Mouse (Mus musculus) heart, embryonic 14.5 days (tissue): Measurements from ENCODE around the gene Rgs19. TPM values are rescaled to one million over a fixed set of nuclear protein-coding genes. Genes with fewer than 3 reads are reported as not detected.

Experiments
- ATAC-seq: fragments of 200-750 bp; cut with Nextera tagmentation; 2 replicates; pipeline ENCODE4 v1.8.0; 2017; ENCODE audit warnings: low read depth, moderate TSS enrichment; ENCODE audit not compliant: insufficient number of reproducible peaks, insufficient read depth, low FRiP score
- H3K27ac ChIP-seq, 2 experiments: fragments of 200-500 bp in 1 of 2; fragments of 300-500 bp in 1 of 2; sonication (generic) in 1 of 2; replicated peaks in 1 of 2; 2 replicates each; pipeline ENCODE4 v1.5.1; 2012 to 2014; ENCODE audit warnings: low read depth in 2 of 2, low read length in 2 of 2, control low read depth in 1 of 2, mild to moderate bottlenecking in 1 of 2, mixed read lengths in 1 of 2; ENCODE audit not compliant: control insufficient read depth in 1 of 2, insufficient read depth in 1 of 2
- H3K27me3 ChIP-seq: fragments of 300-500 bp; sonication (generic); 2 replicates; pipeline ENCODE4 v1.6.1; 2014; ENCODE audit warnings: mild to moderate bottlenecking, low read length, control low read depth; ENCODE audit not compliant: control insufficient read depth, insufficient read depth
- H3K36me3 ChIP-seq: fragments of 300-500 bp; sonication (generic); 2 replicates; pipeline ENCODE4 v1.6.1; 2014; ENCODE audit warnings: mild to moderate bottlenecking, control low read depth, low read length, mixed read lengths; ENCODE audit not compliant: control insufficient read depth, insufficient read depth
- H3K4me1 ChIP-seq, 2 experiments: fragments of 200-500 bp in 1 of 2; fragments of 300-500 bp in 1 of 2; sonication (generic) in 1 of 2; 2 replicates each; pipeline ENCODE4 v1.6.1; 2012 to 2014; ENCODE audit warnings: low read length in 2 of 2, control low read depth in 1 of 2, mixed read lengths in 1 of 2; ENCODE audit not compliant: control insufficient read depth in 2 of 2, insufficient read depth in 2 of 2
- H3K4me2 ChIP-seq: fragments of 300-500 bp; sonication (generic); 2 replicates; pipeline ENCODE4 v1.6.1; 2014; ENCODE audit warnings: mild to moderate bottlenecking, low read length
- H3K4me3 ChIP-seq, 2 experiments: fragments of 200-500 bp in 1 of 2; fragments of 300-500 bp in 1 of 2; sonication (generic) in 1 of 2; 2 replicates each; pipeline ENCODE4 v1.5.1; 2012 to 2014; ENCODE audit warnings: low read length in 2 of 2, mild to moderate bottlenecking in 2 of 2, control low read depth in 1 of 2, low read depth in 1 of 2, moderate library complexity in 1 of 2; ENCODE audit not compliant: control insufficient read depth in 1 of 2, insufficient read depth in 1 of 2
- H3K9ac ChIP-seq: fragments of 300-500 bp; sonication (generic); 2 replicates; pipeline ENCODE4 v1.6.1; 2014; ENCODE audit warnings: mild to moderate bottlenecking, low read length
- H3K9me3 ChIP-seq: fragments of 300-500 bp; sonication (generic); 2 replicates; pipeline ENCODE4 v1.6.1; 2016; ENCODE audit warnings: low read length, control low read depth; ENCODE audit not compliant: control insufficient read depth
- WGBS: fragments of 180-500 bp; shearing (Covaris S2); extraction: QIAGEN DNeasy Blood & Tissue Kit; methylation state at CpG from one replicate; pipeline ENCODE4 v1.1.7; 2014; 5-methylcytosine and 5-hydroxymethylcytosine counted together
- polyA plus RNA-seq: library from polyadenylated mRNA; unstranded; fragments of >200 nt; fragmentation: Nextera tagmentation; extraction: Ambion mirVana; gene quantifications from 2 replicates; pipeline ENCODE4 v1.2.1, GENCODE M21; 2014

The Rgs19 gene
- polyA plus RNA-seq, 1 experiment from 2014 or later = 42.8 TPM

GRCm38 (mm10) chr2:181694581-181694980 lies 804 bp upstream of the Rgs19 start:
- ATAC-seq = no peak

GRCm38 (mm10) chr2:181692304-181692703 lies 1.5 kb downstream of the Rgs19 start:
- no peak for ATAC-seq
- 91% methylated on average over 3 of the region's 3 CpGs for WGBS
- Histone ChIP-seq H3K4me3 (no peak overlapping the region), H3K27me3 (no peaks in the 10 kb centered on the region), H3K4me1 (peaks cover 4 to 8% of the 10 kb centered on the region in 2 experiments; a peak in 3 of 4 replicates), H3K36me3 (peaks cover 24% of the 10 kb centered on the region), H3K9ac (no peak overlapping the region; the same call in 1 of the 2 replicates), H3K4me2 (peak overlapping the region; percentile 91; the same call in 1 of the 2 replicates), H3K27ac (no peak overlapping the region), H3K9me3 (no peaks in the 10 kb centered on the region)

More at GRCm38 (mm10) chr2:181694581-181694980, 804 bp upstream of the Rgs19 start:
- Histone ChIP-seq H3K27ac (no peak overlapping the region), H3K4me3 (no peak overlapping the region), H3K9me3 (no peaks in the 10 kb centered on the region), H3K9ac (no peak overlapping the region), H3K36me3 (peaks cover 3% of the 10 kb centered on the region), H3K27me3 (no peaks in the 10 kb centered on the region), H3K4me1 (peaks cover 4 to 8% of the 10 kb centered on the region in 2 experiments; a peak in 3 of 4 replicates), H3K4me2 (peak overlapping the region; percentile 91)
- WGBS = 90% methylated on average over 3 of the region's 3 CpGs

- no peak overlapping the region for H3K4me2 ChIP-seq
- H3K4me3 ChIP-seq = no peak overlapping the region
- peaks cover 4 to 8% of the 10 kb centered on the region in 2 experiments; a peak in 3 of 4 replicates for H3K4me1 ChIP-seq
- peaks cover 31% of the 10 kb centered on the region for H3K36me3 ChIP-seq
- H3K27ac ChIP-seq = no peak overlapping the region
- ATAC-seq = no peak
- no peak overlapping the region for H3K9ac ChIP-seq
- no peaks in the 10 kb centered on the region for H3K9me3 ChIP-seq
- H3K27me3 ChIP-seq = no peaks in the 10 kb centered on the region
- WGBS = 91% methylated on average over 4 of the region's 4 CpGs
Observed at GRCm38 (mm10) chr2:181691571-181691970, 2.2 kb downstream of the Rgs19 start.

- no peaks in the 10 kb centered on the region for H3K9me3 ChIP-seq
- no peak overlapping the region for H3K4me2 ChIP-seq
- no peak for ATAC-seq
- peaks cover 4 to 8% of the 10 kb centered on the region in 2 experiments; a peak in 2 of 4 replicates for H3K4me1 ChIP-seq
- no peak overlapping the region for H3K4me3 ChIP-seq
- WGBS = 83% methylated on average over 6 of the region's 6 CpGs
- H3K9ac ChIP-seq = no peak overlapping the region
- peaks cover 36% of the 10 kb centered on the region for H3K36me3 ChIP-seq
- H3K27ac ChIP-seq = no peak overlapping the region
- H3K27me3 ChIP-seq = no peaks in the 10 kb centered on the region
Observed at GRCm38 (mm10) chr2:181691083-181691482, 2.7 kb downstream of the Rgs19 start.

- H3K36me3 ChIP-seq = peaks cover 38% of the 10 kb centered on the region
- WGBS = 88% methylated on average over 10 of the region's 10 CpGs
- no peaks in the 10 kb centered on the region for H3K27me3 ChIP-seq
- H3K4me1 ChIP-seq = peaks cover 4 to 8% of the 10 kb centered on the region in 2 experiments; a peak in 2 of 4 replicates
- no peak overlapping the region for H3K9ac ChIP-seq
- H3K4me3 ChIP-seq = no peak overlapping the region
- ATAC-seq = no peak
- H3K4me2 ChIP-seq = no peak overlapping the region
- H3K27ac ChIP-seq = no peak overlapping the region
- no peaks in the 10 kb centered on the region for H3K9me3 ChIP-seq
Observed at GRCm38 (mm10) chr2:181689466-181690160, 4.2 kb downstream of the Rgs19 start.

- H3K4me1 ChIP-seq = peaks cover 0 to 2% of the 10 kb centered on the region in 2 experiments; a peak in 2 of 4 replicates
- no peaks in the 10 kb centered on the region for H3K9me3 ChIP-seq
- no peak for ATAC-seq
- no peak overlapping the region for H3K9ac ChIP-seq
- no peak overlapping the region for H3K4me2 ChIP-seq
- no peak overlapping the region for H3K4me3 ChIP-seq
- no peak overlapping the region for H3K27ac ChIP-seq
- no peaks in the 10 kb centered on the region for H3K27me3 ChIP-seq
- WGBS = 91% methylated on average over 8 of the region's 8 CpGs
- peaks cover 38% of the 10 kb centered on the region for H3K36me3 ChIP-seq
Observed at GRCm38 (mm10) chr2:181687586-181687985, 6.2 kb downstream of the Rgs19 start.

- Histone ChIP-seq H3K27ac (no peak overlapping the region), H3K4me2 (no peak overlapping the region), H3K4me1 (peaks cover 2 to 5% of the 10 kb centered on the region in 2 experiments; a peak in 3 of 4 replicates), H3K36me3 (peaks cover 38% of the 10 kb centered on the region), H3K27me3 (no peaks in the 10 kb centered on the region), H3K4me3 (no peak overlapping the region), H3K9me3 (no peaks in the 10 kb centered on the region), H3K9ac (no peak overlapping the region)
- no peak for ATAC-seq
- WGBS = 88% methylated on average over 4 of the region's 4 CpGs
Observed at GRCm38 (mm10) chr2:181685686-181686085, 8.1 kb downstream of the Rgs19 start.
